Mouse (Mus musculus) thymus, postnatal 36 days (tissue): ENCODE results near the gene Lpin3.

Source experiments
- DNase-seq, 2 experiments: peaks; one replicate each; pipeline ENCODE4 v3.0.0; 2022; ENCODE audit warnings: mixed read lengths in 2 of 2

The Lpin3 gene

DNA sequence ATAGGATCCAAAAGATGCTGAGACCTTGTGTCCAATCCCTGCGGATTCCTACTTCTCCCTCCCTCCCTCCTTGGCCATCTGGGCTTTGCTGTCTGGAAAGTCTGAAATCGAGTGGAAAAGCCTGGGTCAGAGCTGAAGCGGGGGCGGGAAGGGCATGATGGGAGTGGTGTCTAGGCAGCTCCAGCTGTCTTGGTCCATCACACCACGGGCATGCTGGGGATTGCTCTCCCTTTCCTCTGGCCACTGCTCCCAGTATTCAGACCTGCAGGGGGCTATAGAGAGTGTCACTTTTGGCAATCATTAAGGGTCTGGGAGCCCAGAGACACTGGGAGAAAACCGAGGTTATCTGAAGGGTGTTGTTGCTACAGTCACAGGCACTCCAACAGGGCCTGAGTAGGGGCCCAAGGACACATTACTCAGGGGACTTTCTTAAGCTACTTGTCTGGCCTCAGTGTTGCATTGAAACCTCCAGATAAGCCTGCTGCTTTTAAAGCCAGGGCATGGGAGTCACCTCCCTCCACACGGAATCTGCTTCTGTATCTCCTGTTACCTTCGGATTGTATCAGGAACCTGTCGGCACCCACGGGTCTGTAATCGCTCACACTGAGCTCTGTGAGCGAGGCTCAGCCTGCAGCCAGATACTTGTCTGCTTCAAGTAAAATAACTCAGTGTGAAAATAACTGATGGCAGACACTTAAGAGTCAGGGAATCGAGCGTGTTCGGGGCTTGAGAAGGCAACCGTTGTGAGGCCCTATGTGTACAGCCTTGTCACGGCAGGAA is 60.6 kb downstream of the Lpin3 start:
- no peak for DNase-seq

DNA sequence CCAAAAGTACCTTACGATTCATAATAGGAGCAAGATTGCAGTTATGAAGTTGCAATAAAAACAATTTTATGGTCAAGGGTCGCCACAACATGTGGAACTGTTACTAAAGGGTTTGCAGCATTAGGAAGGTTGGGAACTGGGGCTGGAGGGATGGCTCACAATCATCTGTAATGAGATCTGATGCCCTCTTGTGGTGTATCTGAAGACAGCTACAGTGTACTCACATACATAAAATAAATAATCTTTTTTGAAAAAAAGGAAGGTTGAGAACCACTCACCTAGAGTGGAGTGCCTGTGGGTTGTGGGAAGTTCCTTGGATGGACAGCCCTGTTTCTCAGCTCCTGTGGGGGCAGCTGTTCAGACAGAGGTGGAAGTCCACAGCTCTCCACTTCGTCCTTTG is 62.0 kb downstream of the Lpin3 start:
- no peak for DNase-seq

DNA sequence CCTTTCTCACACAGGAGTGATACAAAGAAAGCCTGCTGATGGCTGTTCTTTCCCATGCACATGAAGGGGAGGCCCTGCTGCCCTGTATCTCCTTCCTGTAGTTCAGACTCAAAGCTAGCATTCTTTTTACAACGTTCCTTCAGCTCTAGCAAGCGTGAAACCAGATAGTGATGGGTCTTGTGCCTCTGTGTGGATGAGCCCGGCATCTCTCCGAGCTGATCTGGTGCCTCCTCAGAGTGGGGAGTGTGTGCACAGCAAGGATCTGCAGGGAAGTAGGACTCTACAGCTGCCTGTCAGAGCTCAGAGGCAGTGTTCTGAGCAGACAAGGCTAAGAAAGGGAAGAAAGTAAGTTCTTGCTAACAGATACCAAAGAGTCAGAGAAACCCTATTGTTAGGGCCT is 71.1 kb downstream of the Lpin3 start:
- no peak for DNase-seq

DNA sequence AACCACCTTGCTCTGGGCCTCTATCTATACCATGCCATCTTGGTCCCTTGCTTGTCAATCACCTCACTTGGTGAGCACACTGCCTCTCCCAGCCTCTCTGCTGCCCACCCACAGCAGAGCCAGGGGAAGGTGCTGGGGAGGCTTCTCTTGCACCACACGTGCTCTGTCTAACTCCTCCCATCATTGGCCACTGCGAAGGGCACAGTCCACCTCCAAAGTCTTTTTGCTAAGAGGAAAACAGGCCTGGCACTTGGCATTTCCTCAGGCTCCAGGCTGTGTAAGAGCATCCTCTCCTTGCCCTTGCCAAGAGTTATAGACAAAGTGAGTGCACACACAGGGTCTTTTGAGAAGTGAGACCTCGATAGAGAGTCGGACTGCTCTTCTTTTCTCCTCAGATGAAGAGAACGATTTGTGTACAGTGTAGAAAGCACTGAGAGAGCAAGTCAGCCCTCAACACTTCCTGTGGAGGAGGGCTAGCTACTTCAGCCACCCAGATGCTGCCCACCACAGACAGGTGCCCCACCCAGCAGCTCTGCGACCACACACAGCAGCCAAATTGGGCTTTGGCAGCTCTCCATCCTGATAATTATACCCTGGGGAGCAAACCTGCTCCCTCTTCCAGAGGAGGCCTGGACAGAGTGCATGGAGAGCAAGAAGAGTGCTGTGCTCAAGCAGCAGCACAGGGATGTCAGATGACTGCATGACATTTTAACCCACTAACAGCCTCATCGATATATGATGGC is 72.8 kb downstream of the Lpin3 start:
- DNase-seq: no peak

DNA sequence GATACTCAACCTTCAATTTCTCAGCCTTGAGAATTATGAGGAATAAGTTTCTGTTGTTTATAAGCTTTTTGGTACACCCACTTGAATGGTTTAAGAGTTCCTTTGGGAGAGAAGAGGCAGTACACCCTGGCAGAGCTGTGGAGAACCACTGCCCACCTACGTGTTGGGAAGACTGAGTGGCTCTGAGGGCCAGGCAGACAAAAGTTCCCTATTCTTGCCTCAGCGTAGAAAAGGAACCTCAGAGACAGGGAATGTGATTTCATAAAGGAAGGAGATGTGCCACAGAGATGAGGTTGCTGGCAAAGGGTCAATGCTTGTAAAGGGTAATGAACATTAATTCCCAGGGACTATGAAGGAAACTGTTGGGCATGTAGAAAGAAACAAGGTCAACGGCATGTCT is 74.1 kb downstream of the Lpin3 start:
- DNase-seq: no peak

DNA sequence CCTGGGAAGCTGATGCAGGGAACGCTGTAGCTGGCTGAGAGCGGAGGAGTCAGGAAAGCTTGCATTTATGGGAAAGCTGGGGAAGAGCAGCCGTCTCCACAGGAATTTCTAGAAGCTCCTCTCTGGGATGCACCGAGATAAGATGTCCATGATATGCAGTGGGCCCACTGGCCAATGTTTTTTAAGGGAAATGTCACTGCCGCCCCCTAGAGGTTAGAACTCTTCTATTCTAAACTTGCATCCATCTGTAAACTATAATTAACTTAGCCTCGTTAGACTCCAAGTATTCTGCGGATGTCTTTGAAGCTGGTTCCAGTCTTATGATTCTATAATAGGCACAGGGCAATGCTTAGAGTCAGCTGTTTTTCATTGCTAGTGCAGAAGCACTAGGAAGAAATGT is 74.9 kb downstream of the Lpin3 start:
- DNase-seq: no peak
